Mouse (Mus musculus): ENCODE measurements around the gene Gfi1b.

GRCm38 (mm10) chr2:28585730-28586129 is 36.1 kb downstream of the Gfi1b start:
- TF ChIP-seq POLR2A (IDR thresholded peaks at IDR 0.05; ENCODE audit: low read depth, low read length), result no peak
- no peak for TF ChIP-seq CTCF (IDR thresholded peaks at IDR 0.05; ENCODE audit: extremely low read depth, insufficient read length, insufficient replicate concordance, low read depth, low read length)
